Mouse (Mus musculus) mature B cell (primary cell): ENCODE data around the gene Trpv6.

Source experiments
- in situ Hi-C: fragments of 300-500 bp; cut with MboI; formaldehyde crosslinking; loops from 2 replicates; pipeline ENCODE4 v1.14.3; 2019

The Trpv6 gene

GRCm38 (mm10) chr6:41621241-41621990 lies 14.8 kb downstream of the Trpv6 start:
- in situ Hi-C loops = no loop called here

GRCm38 (mm10) chr6:41620173-41620798 lies 15.9 kb downstream of the Trpv6 start:
- in situ Hi-C loops = no loop called here

- in situ Hi-C loops = no loop called here
These were observed 28.6 kb downstream of the Trpv6 start for GRCm38 (mm10) chr6:41607637-41608036.

GRCm38 (mm10) chr6:41606214-41606613 lies 30.0 kb downstream of the Trpv6 start:
- in situ Hi-C loops = no loop called here

GRCm38 (mm10) chr6:41605794-41606104 lies 30.5 kb downstream of the Trpv6 start:
- in situ Hi-C loops = no loop called here

- in situ Hi-C loops = no loop called here
These were observed 31.0 kb downstream of the Trpv6 start, which contains the start of gene Ephb6 for GRCm38 (mm10) chr6:41605061-41605793. Ephb6 (plus strand) TSS chr6:41605482.

- in situ Hi-C loops = no loop called here
These were observed 31.7 kb downstream of the Trpv6 start for GRCm38 (mm10) chr6:41604401-41605050.

GRCm38 (mm10) chr6:41582189-41582588 lies 54.0 kb downstream of the Trpv6 start:
- in situ Hi-C loops = no loop called here

GRCm38 (mm10) chr6:41581295-41581694 lies 54.9 kb downstream of the Trpv6 start:
- in situ Hi-C loops = no loop called here

- in situ Hi-C loops = no loop called here
These were observed 58.9 kb downstream of the Trpv6 start for GRCm38 (mm10) chr6:41577297-41577696.

GRCm38 (mm10) chr6:41576526-41577097 lies 59.6 kb downstream of the Trpv6 start:
- in situ Hi-C loops = no loop called here
